Mouse (Mus musculus) spleen, postnatal 14 days (tissue): ENCODE measurements around the gene Med16.
A peak's percentile ranks its signal among the peaks of the same experiment; 100 is the strongest.

ENCODE experiments used
- DNase-seq, 2 experiments: peaks; one replicate each; pipeline ENCODE4 v3.0.0; 2021 to 2022; ENCODE audit warnings: low spot score in 2 of 2

The Med16 gene

GRCm38 (mm10) chr10:79908167-79909091, at the start of gene Med16:
Gene Med16, minus strand, starts transcription at chr10:79908923.
- peak; percentile 88 to 93 for DNase-seq

- peak; percentile 75 to 88 for DNase-seq
Measured at GRCm38 (mm10) chr10:79958140-79958816, 49.6 kb upstream of the Med16 start.

- DNase-seq, result no peak
Measured at GRCm38 (mm10) chr10:79956643-79957154, 48.0 kb upstream of the Med16 start.

GRCm38 (mm10) chr10:79955691-79956090, 47.0 kb upstream of the Med16 start:
- no peak for DNase-seq

GRCm38 (mm10) chr10:79953946-79954345, 45.2 kb upstream of the Med16 start:
- DNase-seq, result peak in 1 of 2 experiments; percentile 54

- DNase-seq, result no peak
Measured at GRCm38 (mm10) chr10:79950661-79951060, 41.9 kb upstream of the Med16 start.

- DNase-seq, result no peak
Measured at GRCm38 (mm10) chr10:79949873-79950272, 41.1 kb upstream of the Med16 start.

- DNase-seq, result no peak
Measured at GRCm38 (mm10) chr10:79947502-79947901, 38.8 kb upstream of the Med16 start.

GRCm38 (mm10) chr10:79946752-79947322, 38.1 kb upstream of the Med16 start:
- DNase-seq, result no peak

- no peak for DNase-seq
Measured at GRCm38 (mm10) chr10:79945507-79946234, 36.9 kb upstream of the Med16 start.

- DNase-seq, result no peak
Measured at GRCm38 (mm10) chr10:79943471-79943901, 34.8 kb upstream of the Med16 start.

GRCm38 (mm10) chr10:79942988-79943387, 34.3 kb upstream of the Med16 start:
- DNase-seq, result no peak

GRCm38 (mm10) chr10:79940749-79941148, 32.0 kb upstream of the Med16 start:
- DNase-seq, result peak; percentile 55 to 69

- no peak for DNase-seq
Measured at GRCm38 (mm10) chr10:79937775-79938526, 29.2 kb upstream of the Med16 start.

GRCm38 (mm10) chr10:79936911-79937441, 28.3 kb upstream of the Med16 start:
- DNase-seq, result peak; percentile 82 to 84

GRCm38 (mm10) chr10:79936284-79936910, 27.7 kb upstream of the Med16 start:
- DNase-seq, result no peak

- DNase-seq, result no peak
Measured at GRCm38 (mm10) chr10:79934794-79935569, 26.3 kb upstream of the Med16 start.

GRCm38 (mm10) chr10:79934272-79934721, 25.6 kb upstream of the Med16 start:
- DNase-seq, result no peak

- no peak for DNase-seq
Measured at GRCm38 (mm10) chr10:79933861-79934260, 25.1 kb upstream of the Med16 start.
